Mouse (Mus musculus): ENCODE measurements around the gene Pla2g4b. TPM values are rescaled to one million over a fixed set of nuclear protein-coding genes. Genes with fewer than 3 reads are reported as not detected.

Pla2g4b gene
- polyA plus RNA-seq, 1 experiment from 2014 or later = 0.21 TPM

- Histone ChIP-seq H3K9ac (no peak overlapping the region), H3K4me1 (replicated peaks) (peaks cover 32% of the 10 kb centered on the region), H3K36me3 (replicated peaks) (peaks cover 11% of the 10 kb centered on the region; the same call in 1 of the 2 replicates), H3K4me2 (no peak overlapping the region), H3K27ac (replicated peaks) (no peak overlapping the region), H3K27me3 (no peaks in the 10 kb centered on the region), H3K4me3 (replicated peaks) (no peak overlapping the region), H3K9me3 (replicated peaks) (no peaks in the 10 kb centered on the region)
- 83% methylated on average over 12 of the region's 12 CpGs for WGBS (ENCODE audit: insufficient replicate concordance)
- ATAC-seq (ENCODE audit: insufficient read depth) = no peak
Observed at GRCm38 (mm10) chr2:120017599-120017998, 15.6 kb upstream of the Pla2g4b start.

GRCm38 (mm10) chr2:120024337-120024736, 8.9 kb upstream of the Pla2g4b start:
- H3K27me3 ChIP-seq = no peaks in the 10 kb centered on the region
- peaks cover 7% of the 10 kb centered on the region; the same call in 1 of the 2 replicates for H3K36me3 ChIP-seq (replicated peaks)
- no peaks in the 10 kb centered on the region for H3K9me3 ChIP-seq (replicated peaks)
- no peak for ATAC-seq (ENCODE audit: insufficient read depth)
- no peak overlapping the region for H3K27ac ChIP-seq (replicated peaks)
- WGBS (ENCODE audit: insufficient replicate concordance) = 76% methylated on average over 5 of the region's 5 CpGs
- peaks cover 23% of the 10 kb centered on the region for H3K4me1 ChIP-seq (replicated peaks)
- no peak overlapping the region for H3K4me2 ChIP-seq
- H3K4me3 ChIP-seq (replicated peaks) = no peak overlapping the region
- no peak overlapping the region for H3K9ac ChIP-seq

- Histone ChIP-seq H3K27me3 (no peaks in the 10 kb centered on the region), H3K9ac (peak within 1 kb of the TSS; percentile 82), H3K4me2 (peak within 1 kb of the TSS; percentile 97), H3K36me3 (replicated peaks) (no peaks in the 10 kb centered on the region; the same call in 1 of the 2 replicates), H3K4me1 (replicated peaks) (peaks cover 36% of the 10 kb centered on the region), H3K9me3 (replicated peaks) (no peaks in the 10 kb centered on the region), H3K27ac (replicated peaks) (peak within 1 kb of the TSS; percentile 83), H3K4me3 (replicated peaks) (peak within 1 kb of the TSS; percentile 79)
- 4% methylated on average over 50 of the region's 50 CpGs for WGBS (ENCODE audit: insufficient replicate concordance)
- ATAC-seq (ENCODE audit: insufficient read depth) = peak; percentile 87
Observed at GRCm38 (mm10) chr2:120026984-120027949, 6.0 kb upstream of the Pla2g4b start, which contains the start of the genes Jmjd7 and Gm28042. Gene Jmjd7 (plus strand): TSS chr2:120027483. Gene Gm28042 (plus strand): TSS chr2:120027493.

GRCm38 (mm10) chr2:120027950-120028331, 5.3 kb upstream of the Pla2g4b start:
- no peak for ATAC-seq (ENCODE audit: insufficient read depth)
- Histone ChIP-seq H3K4me2 (peak overlapping the region; percentile 97), H3K27me3 (no peaks in the 10 kb centered on the region), H3K4me3 (replicated peaks) (peak overlapping the region; percentile 79), H3K36me3 (replicated peaks) (no peaks in the 10 kb centered on the region; the same call in 1 of the 2 replicates), H3K27ac (replicated peaks) (peak overlapping the region; percentile 83), H3K9me3 (replicated peaks) (no peaks in the 10 kb centered on the region), H3K9ac (peak overlapping the region; percentile 82), H3K4me1 (replicated peaks) (peaks cover 36% of the 10 kb centered on the region)
- 40% methylated on average over 3 of the region's 3 CpGs for WGBS (ENCODE audit: insufficient replicate concordance)

- ATAC-seq (ENCODE audit: insufficient read depth) = peak; percentile 32; the same call in 1 of the 2 replicates
- H3K9me3 ChIP-seq (replicated peaks) = no peaks in the 10 kb centered on the region
- no peaks in the 10 kb centered on the region; the same call in 1 of the 2 replicates for H3K36me3 ChIP-seq (replicated peaks)
- no peak overlapping the region for H3K27ac ChIP-seq (replicated peaks)
- WGBS (ENCODE audit: insufficient replicate concordance) = 41% methylated on average over 8 of the region's 8 CpGs
- no peak overlapping the region for H3K9ac ChIP-seq
- H3K4me2 ChIP-seq = no peak overlapping the region
- no peak overlapping the region for H3K4me3 ChIP-seq (replicated peaks)
- H3K4me1 ChIP-seq (replicated peaks) = peaks cover 36% of the 10 kb centered on the region
- H3K27me3 ChIP-seq = no peaks in the 10 kb centered on the region
Observed at GRCm38 (mm10) chr2:120030380-120030779, 2.8 kb upstream of the Pla2g4b start.

GRCm38 (mm10) chr2:120033726-120034125, 509 bp downstream of the Pla2g4b start:
- 78% methylated on average over 5 of the region's 5 CpGs for WGBS (ENCODE audit: insufficient replicate concordance)
- no peak for ATAC-seq (ENCODE audit: insufficient read depth)
- H3K36me3 ChIP-seq (replicated peaks) = peaks cover 3% of the 10 kb centered on the region; the same call in 1 of the 2 replicates
- no peak overlapping the region for H3K9ac ChIP-seq
- peaks cover 15% of the 10 kb centered on the region for H3K4me1 ChIP-seq (replicated peaks)
- H3K9me3 ChIP-seq (replicated peaks) = no peaks in the 10 kb centered on the region
- no peak overlapping the region for H3K4me2 ChIP-seq
- H3K27ac ChIP-seq (replicated peaks) = no peak overlapping the region
- no peak overlapping the region for H3K4me3 ChIP-seq (replicated peaks)
- no peaks in the 10 kb centered on the region for H3K27me3 ChIP-seq

- no peak for ATAC-seq (ENCODE audit: insufficient read depth)
- H3K9me3 ChIP-seq (replicated peaks) = no peaks in the 10 kb centered on the region
- no peak overlapping the region for H3K4me3 ChIP-seq (replicated peaks)
- no peak overlapping the region for H3K27ac ChIP-seq (replicated peaks)
- WGBS (ENCODE audit: insufficient replicate concordance) = 47% methylated on average over 9 of the region's 9 CpGs
- no peaks in the 10 kb centered on the region for H3K4me1 ChIP-seq (replicated peaks)
- no peaks in the 10 kb centered on the region for H3K27me3 ChIP-seq
- H3K4me2 ChIP-seq = no peak overlapping the region
- H3K9ac ChIP-seq = no peak overlapping the region
- peaks cover 13% of the 10 kb centered on the region; the same call in 1 of the 2 replicates for H3K36me3 ChIP-seq (replicated peaks)
Observed at GRCm38 (mm10) chr2:120037744-120038143, 4.5 kb downstream of the Pla2g4b start.

GRCm38 (mm10) chr2:120040991-120041390, 7.8 kb downstream of the Pla2g4b start:
- peaks cover 13% of the 10 kb centered on the region; the same call in 1 of the 2 replicates for H3K36me3 ChIP-seq (replicated peaks)
- H3K9me3 ChIP-seq (replicated peaks) = no peaks in the 10 kb centered on the region
- H3K27me3 ChIP-seq = no peaks in the 10 kb centered on the region
- no peak overlapping the region for H3K9ac ChIP-seq
- 83% methylated on average over 5 of the region's 5 CpGs for WGBS (ENCODE audit: insufficient replicate concordance)
- no peak overlapping the region for H3K4me3 ChIP-seq (replicated peaks)
- no peak overlapping the region for H3K27ac ChIP-seq (replicated peaks)
- no peak for ATAC-seq (ENCODE audit: insufficient read depth)
- peaks cover 3% of the 10 kb centered on the region; the same call in 1 of the 2 replicates for H3K4me1 ChIP-seq (replicated peaks)
- H3K4me2 ChIP-seq = no peak overlapping the region

- Histone ChIP-seq H3K4me2 (no peak overlapping the region), H3K4me1 (replicated peaks) (peaks cover 3% of the 10 kb centered on the region; the same call in 1 of the 2 replicates), H3K27me3 (no peaks in the 10 kb centered on the region), H3K27ac (replicated peaks) (no peak overlapping the region), H3K36me3 (replicated peaks) (peaks cover 10% of the 10 kb centered on the region; the same call in 1 of the 2 replicates), H3K9me3 (replicated peaks) (no peaks in the 10 kb centered on the region), H3K4me3 (replicated peaks) (no peak overlapping the region), H3K9ac (no peak overlapping the region)
- no peak for ATAC-seq (ENCODE audit: insufficient read depth)
- WGBS (ENCODE audit: insufficient replicate concordance) = 39% methylated on average over 4 of the region's 4 CpGs
Observed at GRCm38 (mm10) chr2:120044101-120044603, 10.9 kb downstream of the Pla2g4b start.

- ATAC-seq (ENCODE audit: insufficient read depth) = no peak
- 60% methylated on average over 3 of the region's 3 CpGs for WGBS (ENCODE audit: insufficient replicate concordance)
- H3K9ac ChIP-seq = no peak overlapping the region
- no peaks in the 10 kb centered on the region for H3K9me3 ChIP-seq (replicated peaks)
- no peak overlapping the region for H3K4me3 ChIP-seq (replicated peaks)
- H3K4me2 ChIP-seq = no peak overlapping the region
- peaks cover 3% of the 10 kb centered on the region; the same call in 1 of the 2 replicates for H3K4me1 ChIP-seq (replicated peaks)
- H3K27ac ChIP-seq (replicated peaks) = no peak overlapping the region
- peaks cover 10% of the 10 kb centered on the region; the same call in 1 of the 2 replicates for H3K36me3 ChIP-seq (replicated peaks)
- H3K27me3 ChIP-seq = no peaks in the 10 kb centered on the region
Observed at GRCm38 (mm10) chr2:120044676-120045075, 11.5 kb downstream of the Pla2g4b start.

All from liver, embryonic 15.5 days (tissue).